Mouse (Mus musculus): ENCODE measurements at regions not wholly inside any gene's neighbourhood (a gene's known extent, or its start where the extent isn't known, plus 50 kb on each side); places are given as distances from the start of the nearest gene placed in this dataset.

DNA sequence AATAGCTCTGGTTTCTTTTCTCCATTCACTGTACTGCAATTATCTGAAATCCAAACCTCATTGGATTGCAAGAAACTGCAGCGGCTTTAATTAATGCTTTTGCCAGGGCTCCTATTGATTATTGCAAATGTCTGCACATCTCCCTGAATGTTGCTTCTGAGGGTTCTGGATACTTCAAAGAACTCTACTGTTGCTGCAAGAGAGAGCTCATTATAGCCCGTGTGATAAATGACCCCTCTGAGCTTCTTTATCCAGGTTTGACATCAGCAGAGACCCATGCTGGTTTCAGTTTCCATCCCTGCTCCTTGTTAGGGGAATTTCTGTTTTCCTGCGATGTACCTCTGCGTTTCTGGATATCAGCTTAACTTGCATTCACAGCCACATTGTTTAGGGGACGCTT lies 78.4 kb upstream of the Nav3 start:
- DNase-seq: no peak

DNA sequence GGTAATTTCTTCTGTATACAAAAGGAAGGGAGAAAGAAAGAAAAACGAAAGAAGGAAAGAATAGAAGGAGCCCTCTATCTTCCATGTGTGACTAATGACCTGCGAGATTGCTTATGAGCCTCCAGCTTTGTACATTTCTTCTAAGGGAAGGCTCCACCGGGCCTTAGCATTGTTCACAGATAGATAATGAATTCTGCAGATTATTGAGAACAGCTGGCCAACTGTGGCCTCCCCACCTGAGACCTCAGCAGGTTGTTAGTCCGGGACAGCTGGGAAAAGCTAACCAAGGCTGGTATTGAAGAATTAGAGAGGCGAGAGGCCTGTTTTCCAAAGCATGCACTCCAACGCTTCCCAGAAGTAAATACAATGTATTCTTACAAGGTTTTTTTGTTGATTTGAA lies 86.7 kb upstream of the Nav3 start:
- no peak for DNase-seq

DNA sequence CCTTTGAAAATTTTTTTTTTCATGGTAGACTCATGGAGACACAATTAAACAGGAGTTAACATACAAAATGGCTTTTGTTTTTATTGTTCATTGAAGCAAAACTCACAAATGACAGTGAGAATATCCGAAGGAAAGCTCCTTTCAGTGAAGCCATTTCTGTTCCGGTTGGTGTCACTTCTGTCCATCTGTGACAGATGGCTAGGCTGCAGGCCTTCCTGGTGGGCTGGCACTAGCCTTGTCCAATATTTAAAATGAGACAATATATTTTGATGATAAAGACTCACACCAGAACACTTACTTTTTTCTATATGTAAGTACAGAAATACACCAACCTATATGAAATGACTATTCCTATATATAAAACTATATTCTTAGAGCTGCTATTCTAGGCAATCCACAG lies 92.4 kb upstream of the Nav3 start:
- DNase-seq: peak; percentile 60 to 72

DNA sequence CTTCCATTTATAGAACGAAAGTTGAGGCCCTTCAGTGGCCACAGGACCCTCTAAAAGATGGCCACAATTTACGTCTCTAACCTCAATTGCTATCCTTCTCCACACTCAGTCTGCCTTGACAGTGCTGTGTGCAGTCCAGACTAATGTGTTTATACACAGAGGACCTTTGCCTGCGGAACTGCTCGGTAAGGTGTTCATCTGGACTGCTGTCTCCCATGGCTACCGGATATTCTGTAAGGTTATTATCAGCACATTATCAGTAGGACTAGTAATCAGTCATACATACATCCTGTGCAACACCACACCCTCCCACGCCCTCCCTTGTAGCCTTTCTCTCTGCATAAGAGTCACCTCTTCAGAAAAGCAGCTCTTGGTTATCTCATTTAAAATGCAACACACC lies 98.0 kb upstream of the Nav3 start:
- DNase-seq: no peak

DNA sequence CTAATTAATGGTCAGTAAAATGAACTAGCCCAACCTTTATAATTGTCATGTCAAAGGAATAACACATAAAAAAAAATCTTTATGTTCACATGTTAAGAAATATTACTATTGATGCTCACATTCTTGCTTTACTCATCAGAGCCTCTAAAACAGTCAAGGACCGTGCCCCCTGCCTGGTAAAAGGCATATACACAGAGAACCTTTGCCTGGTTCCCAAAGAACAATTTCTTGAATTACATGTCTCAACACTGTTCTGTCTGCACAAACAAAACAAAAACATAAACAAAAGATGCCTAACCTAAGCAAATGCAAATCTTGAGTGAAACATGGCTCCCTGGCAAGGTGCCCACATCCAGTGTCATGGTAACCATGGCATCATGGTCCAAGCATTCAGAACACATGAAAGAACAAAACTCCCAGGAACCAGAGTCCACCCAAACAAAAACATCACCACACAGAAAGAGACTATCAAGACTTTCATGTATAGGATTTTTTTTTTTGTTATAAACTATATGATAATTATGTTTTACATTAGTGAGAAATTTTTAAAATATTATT lies 100.4 kb upstream of the Nav3 start:
- peak in 1 of 2 experiments; percentile 24 for DNase-seq

DNA sequence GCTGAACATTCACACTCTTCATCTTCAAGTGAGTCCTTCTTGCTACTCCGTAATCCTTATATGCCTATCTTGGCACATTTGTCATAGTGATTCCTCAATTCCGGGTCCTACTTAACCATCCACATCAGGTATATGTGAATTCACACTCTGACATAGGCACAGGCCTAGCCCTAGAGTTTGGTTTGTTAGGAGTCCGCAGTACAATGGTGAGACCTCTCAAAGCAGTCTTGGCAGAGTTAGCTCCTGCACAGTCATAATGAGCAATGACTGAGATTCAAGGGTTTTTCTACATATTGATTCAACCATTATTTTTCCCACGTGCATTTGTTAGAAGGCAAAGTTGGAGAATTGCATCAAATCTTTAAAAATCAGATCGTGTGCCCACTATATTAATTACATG lies 107.1 kb upstream of the Nav3 start:
- no peak for DNase-seq

DNA sequence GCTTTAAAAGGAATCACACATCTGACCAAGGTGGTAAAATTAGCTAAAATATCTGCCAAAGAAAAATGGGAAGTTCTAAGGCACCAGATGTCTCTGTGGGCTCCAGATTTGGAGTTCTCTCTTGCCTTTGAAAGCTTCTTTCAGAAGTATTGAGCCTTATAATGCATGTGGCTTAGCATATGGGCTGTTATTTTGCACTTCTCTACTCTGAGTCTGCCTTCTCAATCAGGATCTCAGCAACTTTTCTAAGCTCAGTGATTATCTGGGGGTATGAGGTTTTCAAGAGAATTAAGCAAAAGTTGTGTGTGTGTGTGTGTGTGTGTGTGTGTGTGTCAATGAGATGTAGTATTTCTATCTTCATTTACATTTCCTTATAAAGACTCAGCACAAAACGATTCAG lies 107.6 kb upstream of the Nav3 start:
- no peak for DNase-seq

DNA sequence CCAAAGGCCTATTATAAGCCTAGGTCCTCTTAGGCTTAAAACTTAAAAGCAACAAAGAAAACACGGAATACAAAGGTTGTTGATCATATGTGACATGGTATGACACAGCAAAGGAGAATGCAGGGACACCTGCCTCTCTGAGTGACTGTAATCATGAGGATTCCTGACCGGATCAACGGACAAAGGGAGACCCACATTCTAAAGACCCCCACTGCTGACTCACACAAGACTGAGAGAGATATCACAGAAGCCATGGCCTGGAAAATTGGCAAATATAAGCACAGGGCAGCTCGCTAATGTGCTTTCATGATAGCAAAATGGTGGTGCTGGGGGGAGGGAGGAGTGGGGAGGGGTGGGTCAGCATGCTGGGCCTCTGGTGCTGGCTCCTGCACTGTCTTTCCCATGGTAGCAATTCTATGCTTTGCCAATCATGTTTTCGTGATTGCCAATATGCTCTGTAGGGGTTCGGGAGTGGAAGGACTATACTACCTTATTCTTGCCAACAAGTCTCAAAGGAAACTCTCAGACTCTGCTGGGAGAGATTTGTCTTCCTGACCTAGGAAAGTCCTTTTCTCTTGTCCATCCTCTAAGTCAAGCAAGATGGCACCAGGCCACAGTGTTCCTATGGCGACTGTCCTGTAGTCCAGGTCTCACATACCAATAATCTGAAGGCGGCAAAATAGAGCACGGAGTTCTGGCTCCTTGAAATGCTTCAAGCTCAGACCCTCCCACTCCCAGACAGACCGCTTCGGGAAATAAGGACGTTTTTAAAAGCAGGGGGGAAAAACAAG lies 110.5 kb upstream of the Nav3 start:
- peak in 1 of 2 experiments; percentile 12 for DNase-seq

DNA sequence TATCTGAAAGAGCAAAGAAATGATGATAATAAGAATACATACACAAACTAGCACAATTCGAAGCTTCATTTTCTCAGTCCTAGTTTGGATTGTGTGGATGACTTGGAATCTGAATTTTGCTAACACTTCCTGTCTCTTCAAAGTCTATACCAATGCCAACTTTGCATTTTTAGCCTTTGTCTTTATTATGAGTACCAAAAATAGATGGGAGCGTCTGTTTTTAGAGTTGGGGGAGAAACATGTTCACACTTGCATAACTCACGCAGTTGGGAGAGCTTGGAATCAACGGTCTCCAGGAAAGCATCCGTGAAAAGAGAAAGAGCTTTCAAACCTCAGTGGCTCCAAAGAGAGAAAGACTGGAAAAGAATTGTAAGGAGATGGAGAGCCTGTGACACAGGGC lies 114.5 kb upstream of the Nav3 start:
- DNase-seq: no peak

DNA sequence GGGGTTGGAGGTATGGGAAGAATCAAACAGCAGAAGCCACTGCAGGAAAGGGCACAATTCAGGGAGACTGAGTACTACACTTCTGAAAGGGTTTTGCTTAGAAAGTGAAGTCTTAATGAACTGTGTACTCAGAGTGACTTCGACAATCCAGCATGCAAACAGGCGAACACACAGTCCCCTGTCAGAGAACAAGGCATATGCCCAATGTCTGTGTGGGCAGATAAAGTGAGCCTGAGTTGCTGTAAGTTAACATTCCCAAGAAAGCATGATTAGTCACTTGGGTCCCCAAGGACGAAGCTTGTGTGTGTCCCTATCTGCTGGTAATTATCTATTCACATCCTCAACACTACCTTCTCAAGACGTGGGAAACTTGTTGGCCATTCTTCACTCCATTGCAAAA lies 115.2 kb upstream of the Nav3 start:
- no peak for DNase-seq

DNA sequence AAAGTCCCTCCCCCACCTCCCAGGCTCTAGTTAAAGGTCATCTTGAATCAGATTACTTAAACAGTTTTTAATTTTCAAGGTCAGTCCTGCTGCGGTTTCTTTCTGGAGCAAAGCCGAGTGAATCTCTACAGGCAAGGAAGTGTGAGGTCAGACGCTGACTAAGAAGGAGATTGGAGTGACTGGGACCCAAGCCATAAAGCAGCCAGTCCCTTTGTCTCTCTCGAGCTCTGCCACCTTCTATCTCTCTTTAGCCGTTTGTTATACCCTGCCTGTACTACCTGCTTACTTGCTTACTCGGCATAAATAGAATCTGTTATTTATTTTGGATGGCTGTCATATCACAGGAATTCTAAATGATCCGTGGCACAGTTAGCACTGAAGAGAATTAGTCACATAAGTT lies 117.5 kb upstream of the Nav3 start:
- DNase-seq: peak in 1 of 2 experiments; percentile 16

DNA sequence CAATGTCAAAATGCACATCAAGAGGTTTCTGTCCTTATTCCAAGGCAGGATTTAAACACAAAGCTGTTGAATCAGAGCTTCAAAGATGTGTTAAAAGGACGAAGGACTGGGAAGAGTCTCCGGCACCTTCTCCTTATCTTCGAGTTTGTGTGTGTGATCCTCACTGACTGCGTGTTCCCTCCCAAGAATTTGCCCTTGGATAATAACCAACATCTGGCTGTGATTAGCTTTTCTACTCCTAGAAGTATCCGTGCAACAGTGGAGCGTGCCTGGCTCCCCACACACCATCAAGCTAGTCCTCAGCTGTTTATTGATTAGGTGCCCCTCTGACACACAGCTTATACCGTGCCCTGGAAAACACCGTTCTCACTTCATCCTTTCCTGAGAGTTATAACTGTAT lies 130.0 kb upstream of the Nav3 start:
- no peak for DNase-seq

DNA sequence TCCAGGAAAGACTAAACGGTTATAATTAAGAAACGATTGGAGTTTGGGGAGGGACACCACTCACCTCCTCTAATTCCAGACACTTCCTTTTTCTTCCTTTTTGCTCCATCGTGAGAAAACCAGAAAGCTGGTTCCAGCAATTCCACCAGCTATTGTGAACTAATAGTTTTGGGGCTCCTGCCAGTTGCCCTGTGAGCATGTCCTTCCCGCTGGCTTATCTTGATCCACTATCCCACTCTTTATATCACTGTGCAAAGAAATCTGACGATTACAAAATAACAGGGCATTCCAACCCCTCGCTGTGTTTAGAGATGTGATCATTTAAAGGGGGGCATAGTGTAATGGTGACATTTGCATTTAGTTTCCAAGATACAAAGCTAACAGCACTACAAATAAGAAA lies 130.5 kb upstream of the Nav3 start:
- no peak for DNase-seq

DNA sequence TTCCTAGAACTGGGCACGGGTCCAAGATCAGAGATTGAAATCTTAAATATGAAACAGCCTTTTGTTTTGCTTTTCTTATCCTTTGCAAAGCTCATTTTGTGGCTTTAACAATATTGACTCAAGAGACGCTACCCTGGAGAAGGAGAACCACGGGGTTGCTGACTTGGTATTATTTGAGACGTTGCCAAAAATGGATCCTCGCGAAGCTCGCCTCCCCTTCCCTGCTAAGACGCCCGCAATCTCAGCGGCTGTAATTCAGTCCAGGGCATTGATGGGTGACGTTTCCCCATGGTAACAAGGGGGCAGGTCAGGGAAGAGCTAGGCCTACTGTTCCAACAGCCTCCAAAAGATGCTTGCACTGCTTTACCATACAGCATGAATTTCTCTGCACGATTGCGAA lies 131.5 kb upstream of the Nav3 start:
- DNase-seq: peak; percentile 13 to 15

DNA sequence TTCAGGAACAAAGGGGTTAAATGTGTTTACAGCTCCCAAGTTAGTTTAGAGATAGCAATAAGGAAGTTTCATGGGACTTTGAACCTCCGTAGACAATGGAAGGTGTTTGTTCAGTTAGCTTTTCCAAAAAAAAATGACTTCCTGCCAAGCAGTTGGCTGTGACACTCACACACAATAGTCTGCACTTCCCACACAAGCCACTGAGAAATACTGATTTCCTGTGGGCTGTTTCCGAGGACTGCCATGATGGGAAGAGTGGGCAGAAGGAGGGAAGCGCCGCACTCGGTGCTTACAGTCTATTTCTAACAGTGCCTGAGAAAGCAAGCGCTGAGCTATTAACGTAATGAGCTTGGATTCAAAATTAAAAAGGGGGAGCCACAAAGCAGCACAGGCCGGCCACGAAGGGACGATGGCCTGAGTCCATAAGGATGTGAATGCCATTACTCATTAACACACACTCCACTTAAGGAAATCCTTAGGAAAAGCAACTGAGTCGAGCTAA lies 144.4 kb upstream of the Nav3 start:
- no peak for DNase-seq

DNA sequence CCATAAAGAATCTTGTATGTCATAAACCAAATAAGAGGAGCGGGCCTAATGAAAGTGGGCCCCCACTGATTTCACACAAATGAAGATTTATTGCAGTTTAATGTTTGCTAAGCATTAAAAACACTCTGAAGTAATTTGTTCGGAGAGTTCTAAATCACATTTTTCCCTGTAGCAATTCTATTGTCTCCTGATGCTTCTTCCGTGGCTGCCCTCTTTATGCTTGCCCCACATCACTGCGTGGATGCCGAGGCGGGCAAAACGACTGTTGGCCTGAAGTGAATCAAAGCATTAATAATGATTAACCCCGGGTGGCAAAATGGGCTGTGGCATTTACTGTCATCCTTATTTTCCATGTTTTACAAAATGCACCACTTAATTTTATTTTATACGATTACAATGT lies 134.9 kb upstream of the E2f7 start:
- DNase-seq: no peak

DNA sequence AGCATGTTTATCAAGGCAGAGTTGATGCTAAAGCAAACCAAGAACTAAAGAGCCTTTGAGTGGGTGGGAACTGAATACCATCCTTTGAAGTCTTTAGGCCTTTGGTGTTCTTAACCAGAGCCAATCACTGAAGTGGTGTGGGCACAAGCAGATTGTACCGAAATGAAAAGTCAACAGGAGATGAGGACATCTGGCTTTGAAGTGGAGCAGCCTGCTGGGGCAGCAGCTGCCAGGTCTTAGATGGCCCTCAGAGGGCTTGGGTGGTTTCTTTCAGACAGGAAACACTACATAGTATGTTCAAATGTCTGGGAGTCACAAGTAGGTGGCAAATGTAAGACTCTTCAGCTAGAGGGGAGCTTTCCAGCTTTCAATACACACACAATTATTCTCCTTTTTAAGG lies 128.2 kb upstream of the E2f7 start:
- DNase-seq: no peak

DNA sequence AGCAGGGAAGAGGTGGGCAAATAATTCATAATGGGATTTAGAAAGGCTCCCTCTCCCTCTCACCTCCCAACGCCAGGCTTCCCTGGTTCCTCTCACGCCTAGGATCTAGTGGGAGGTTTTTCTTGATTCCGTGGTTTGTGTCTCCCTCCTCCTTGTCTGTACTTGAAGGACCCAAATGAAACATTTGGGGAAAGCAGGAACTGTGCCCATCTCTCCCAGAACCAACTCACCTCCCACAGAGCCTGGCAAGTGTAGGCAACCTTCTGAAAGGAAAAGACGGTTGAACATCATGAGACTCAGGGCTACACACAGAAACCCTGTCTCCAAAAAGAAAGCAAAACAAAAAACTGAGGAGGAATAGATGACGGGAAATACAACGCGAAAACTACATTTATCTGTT lies 126.0 kb upstream of the E2f7 start:
- DNase-seq: peak; percentile 15 to 41

DNA sequence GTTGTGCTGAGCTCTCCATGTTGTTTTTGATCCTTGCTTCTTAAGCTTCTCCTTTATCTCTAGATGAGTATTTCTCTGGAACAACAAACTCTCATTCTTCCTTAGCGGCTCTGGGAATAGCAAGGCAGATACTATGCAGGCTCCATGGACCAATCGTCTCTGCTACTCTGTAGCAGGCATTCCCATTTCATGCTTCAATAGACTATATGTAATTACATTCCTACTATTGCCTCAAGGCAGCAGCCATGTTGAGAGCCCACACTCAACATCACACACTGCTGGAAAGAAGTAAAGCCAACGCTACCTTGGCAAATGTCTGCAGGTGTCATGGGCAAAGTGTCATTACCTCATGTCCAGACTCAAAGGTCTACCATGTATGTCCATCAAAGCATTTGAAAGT lies 119.6 kb upstream of the E2f7 start:
- no peak for DNase-seq

DNA sequence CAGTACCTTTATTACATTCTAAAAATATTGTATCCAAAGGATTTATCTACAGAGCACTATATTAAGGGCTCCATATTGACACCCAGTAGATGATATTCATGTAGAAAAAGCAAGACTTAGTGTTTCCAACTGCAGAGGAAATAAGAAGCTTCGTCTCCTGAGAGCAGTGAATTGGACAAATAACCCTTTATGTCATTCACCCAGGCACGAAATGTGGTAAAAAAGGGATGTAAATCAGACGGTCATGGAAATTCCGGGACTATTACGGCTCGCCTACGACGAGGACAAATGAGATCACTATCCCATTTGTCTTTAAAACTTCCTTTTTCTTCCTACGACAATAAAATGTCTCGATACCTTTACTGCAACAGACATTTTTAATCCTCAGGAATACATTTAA lies 104.8 kb upstream of the E2f7 start:
- DNase-seq: no peak

DNA sequence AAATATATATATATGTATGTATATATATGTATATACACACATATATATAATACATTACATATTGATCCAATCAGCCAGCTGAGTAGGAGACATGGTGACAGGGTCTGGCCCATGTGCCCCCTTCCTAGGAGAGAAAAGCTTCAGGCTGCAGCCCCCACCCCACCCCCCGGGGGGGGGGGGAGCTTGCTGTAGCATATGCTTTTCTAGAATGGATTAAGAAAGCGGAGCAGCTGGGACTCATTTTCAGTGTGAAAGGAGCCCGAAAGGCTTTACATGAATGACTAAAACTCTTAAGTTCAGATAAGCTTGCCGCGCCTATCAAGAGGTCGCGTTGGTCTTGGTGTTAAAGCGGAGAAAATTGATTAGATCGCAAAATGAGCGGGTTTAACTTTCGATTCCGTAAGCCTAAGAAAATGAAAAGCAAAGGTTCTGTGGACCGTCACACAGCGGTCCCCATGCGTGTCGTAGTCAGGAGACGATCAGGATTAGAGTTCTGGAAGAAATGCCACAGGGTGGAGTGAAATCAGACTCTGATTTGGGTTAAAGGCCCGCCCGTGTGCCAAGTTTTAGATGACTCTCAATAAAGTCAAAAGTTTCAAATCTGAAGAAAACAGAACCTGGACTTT lies 103.1 kb upstream of the E2f7 start:
- no peak for DNase-seq

DNA sequence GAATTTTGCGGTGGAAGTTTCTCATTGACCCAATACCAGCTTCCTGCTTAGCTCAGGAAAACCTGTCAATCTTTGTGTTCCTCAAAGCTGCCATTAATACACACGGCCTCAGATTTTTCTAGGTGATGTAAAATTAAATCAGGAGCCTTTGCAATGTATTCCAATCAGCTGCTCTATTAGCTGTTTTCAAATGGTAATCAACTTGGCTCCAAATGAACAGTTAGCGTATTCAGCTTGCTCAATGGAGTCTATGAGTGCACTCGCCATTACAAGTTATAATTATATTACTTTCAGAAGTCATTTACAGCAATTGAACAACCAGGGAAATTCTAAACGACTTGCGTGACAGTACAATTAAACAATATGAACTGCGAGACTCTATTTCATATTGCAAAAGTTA lies 97.6 kb upstream of the E2f7 start:
- DNase-seq: no peak

DNA sequence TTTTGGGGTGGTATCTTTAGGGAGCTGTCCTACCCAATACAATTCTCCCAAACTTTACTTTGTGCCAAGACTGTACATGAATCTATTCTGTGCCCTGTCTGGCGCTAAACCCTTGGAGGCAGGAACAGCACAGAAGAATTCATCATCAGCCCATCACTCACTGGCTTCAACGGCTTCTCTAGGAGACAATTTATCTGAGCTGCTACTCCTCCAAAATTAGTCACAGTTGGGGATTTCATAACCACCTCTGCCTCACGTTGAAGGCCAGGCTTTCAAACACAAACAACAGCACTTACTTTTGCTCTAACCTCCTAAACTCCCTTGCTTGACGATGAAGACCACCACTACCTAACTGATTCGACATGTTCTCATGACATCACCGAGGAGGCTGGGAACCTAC lies 95.1 kb upstream of the E2f7 start:
- DNase-seq: no peak

DNA sequence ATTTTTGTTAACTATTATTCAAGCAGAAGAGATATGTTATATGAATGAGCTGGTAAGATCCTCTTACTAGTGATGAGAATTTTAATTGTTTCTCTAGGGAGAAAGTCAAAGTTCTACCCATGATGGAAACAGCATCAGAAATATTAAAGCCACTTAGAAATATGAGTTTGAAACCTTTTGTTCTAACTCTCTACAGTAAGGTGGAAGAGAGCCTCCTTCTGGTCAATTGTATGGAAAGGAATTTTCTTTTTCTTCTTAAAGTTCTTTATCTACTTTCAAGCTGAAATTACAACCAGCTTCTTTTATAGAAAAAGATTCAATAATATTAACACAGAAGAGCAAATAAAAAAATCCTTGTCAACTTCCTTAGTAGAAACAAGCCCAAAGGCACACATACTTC lies 94.4 kb upstream of the E2f7 start:
- no peak for DNase-seq

All from cerebellum, postnatal 25 days (tissue).